Mouse (Mus musculus) monocyte, adult 5-6 weeks (primary cell): ENCODE results near the gene Eif5. TPM values are rescaled to one million over a fixed set of nuclear protein-coding genes. Genes with fewer than 3 reads are reported as not detected.
A peak's percentile ranks its signal among the peaks of the same experiment; 100 is the strongest.

Experiments
- ATAC-seq: fragments of 153-309, 156-312 bp; replicated peaks from 2 replicates; pipeline ENCODE4 v1.8.0; 2017; ENCODE audit warnings: mild to moderate bottlenecking; ENCODE audit not compliant: low TSS enrichment, insufficient number of reproducible peaks, severe bottlenecking, poor library complexity, low FRiP score
- total RNA-seq: library from RNA; stranded (forward); fragments of 200-1000, 200-491, 200-594 nt; gene quantifications from 3 replicates; pipeline ENCODE4 v1.2.3, GENCODE M21; 2017

The Eif5 gene
- total RNA-seq, 1 experiment from 2014 or later = 371 TPM

- peak; percentile 83 for ATAC-seq
Measured at GRCm38 (mm10) chr12:111557538-111557937, 19.7 kb downstream of the Eif5 start.

GRCm38 (mm10) chr12:111558655-111559054 lies 20.8 kb downstream of the Eif5 start:
- no peak for ATAC-seq

- peak; percentile 54 for ATAC-seq
Measured at GRCm38 (mm10) chr12:111559647-111560258, 21.9 kb downstream of the Eif5 start.

- ATAC-seq = no peak
Measured at GRCm38 (mm10) chr12:111560286-111560685, 22.5 kb downstream of the Eif5 start.

GRCm38 (mm10) chr12:111562276-111562814 lies 24.5 kb downstream of the Eif5 start:
- no peak for ATAC-seq

- ATAC-seq = no peak
Measured at GRCm38 (mm10) chr12:111563076-111563629, 25.3 kb downstream of the Eif5 start.

GRCm38 (mm10) chr12:111565363-111565762 lies 27.5 kb downstream of the Eif5 start:
- ATAC-seq = no peak

GRCm38 (mm10) chr12:111568836-111569235 lies 31.0 kb downstream of the Eif5 start:
- no peak for ATAC-seq

- ATAC-seq = no peak
Measured at GRCm38 (mm10) chr12:111572406-111572805, 34.6 kb downstream of the Eif5 start.

GRCm38 (mm10) chr12:111573315-111573714 lies 35.5 kb downstream of the Eif5 start:
- no peak for ATAC-seq

GRCm38 (mm10) chr12:111574074-111574886 lies 36.5 kb downstream of the Eif5 start, which contains the start of gene Mark3:
Mark3 (plus strand) TSS chr12:111574523.
- ATAC-seq = peak; percentile 99

- 0 out of 2 replicates have a peak, but pooled peaks have one; percentile 6 for ATAC-seq
Measured at GRCm38 (mm10) chr12:111574887-111575838, 37.3 kb downstream of the Eif5 start.

- no peak for ATAC-seq
Measured at GRCm38 (mm10) chr12:111583058-111583457, 45.2 kb downstream of the Eif5 start.

GRCm38 (mm10) chr12:111584401-111584800 lies 46.6 kb downstream of the Eif5 start:
- ATAC-seq = no peak

GRCm38 (mm10) chr12:111587252-111587651 lies 49.4 kb downstream of the Eif5 start:
- ATAC-seq = no peak

GRCm38 (mm10) chr12:111592407-111593021 lies 54.7 kb downstream of the Eif5 start:
- 0 out of 2 replicates have a peak, but pooled peaks have one; percentile 47 for ATAC-seq

GRCm38 (mm10) chr12:111593775-111594174 lies 56.0 kb downstream of the Eif5 start:
- ATAC-seq = no peak
